In the genomic region with DNA sequence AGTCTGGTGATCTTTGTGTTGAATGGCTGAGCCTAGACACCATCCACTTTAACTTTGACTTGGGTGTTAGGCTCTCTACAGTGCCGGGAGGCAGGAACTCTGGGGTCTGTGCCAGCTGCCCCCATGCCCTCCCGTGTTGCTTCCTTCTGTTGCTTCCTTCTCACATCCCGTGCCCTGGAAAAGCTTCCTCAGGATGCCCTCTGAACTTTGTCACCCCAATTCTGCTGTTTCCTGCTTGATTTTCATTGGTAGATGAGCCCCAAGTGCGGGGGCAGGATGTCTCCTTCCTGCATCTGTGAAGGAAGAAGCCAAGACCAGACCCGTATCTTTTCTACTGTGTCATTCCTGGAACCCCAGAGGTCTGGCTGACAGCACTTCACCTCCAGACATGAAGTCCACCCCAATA, we compare ENCODE assay signal across 8 mouse cellular contexts. TPM values are rescaled to one million over a fixed set of nuclear protein-coding genes. Genes with fewer than 3 reads are reported as not detected.
A peak's percentile ranks its signal among the peaks of the same experiment; 100 is the strongest.
DNase-seq lines count a peak whose midpoint lies in the region; ATAC-seq and TF ChIP-seq lines count a peak whose summit lies in the region.

No protein-coding gene starts in this region.

- H3K27me3 ChIP-seq in liver, adult 2 months (ENCODE audit: control insufficient read depth, insufficient read depth, low read length): no peaks in the 10 kb centered on the region
- H3K27me3 ChIP-seq in embryonic facial prominence, embryonic 12.5 days: no peaks in the 10 kb centered on the region
- H3K27me3 ChIP-seq in small intestine, adult 2 months (ENCODE audit: control insufficient read depth, insufficient read depth, low read length): no peaks in the 10 kb centered on the region

- H3K79me2 ChIP-seq in liver, adult 2 months (ENCODE audit: control insufficient read depth, insufficient read depth, low read length): no peaks in the 10 kb centered on the region

- TF ChIP-seq CTCF in liver, adult 2 months (IDR thresholded peaks at IDR 0.05; ENCODE audit: low read depth, low read length): no peak
- no peak for TF ChIP-seq CTCF in small intestine, adult 2 months (IDR thresholded peaks at IDR 0.05; ENCODE audit: extremely low read depth, insufficient read length, insufficient replicate concordance, low read depth, low read length)

- peak overlapping the region; percentile 2; the same call in 1 of the 2 replicates for H3K9ac ChIP-seq in liver, adult 2 months (ENCODE audit: low read depth, low read length)
- H3K9ac ChIP-seq in embryonic facial prominence, embryonic 12.5 days: peak overlapping the region; percentile 12; the same call in 1 of the 2 replicates

- H3K4me1 ChIP-seq in liver, adult 2 months (ENCODE audit: control insufficient read depth, insufficient read depth, low read length): peaks cover 3% of the 10 kb centered on the region; the same call in 1 of the 2 replicates
- H3K4me1 ChIP-seq in embryonic facial prominence, embryonic 12.5 days: peaks cover 28% of the 10 kb centered on the region
- H3K4me1 ChIP-seq in small intestine, adult 2 months (ENCODE audit: control insufficient read depth, insufficient read depth, insufficient read length, low read length): no peaks in the 10 kb centered on the region

- peak; percentile 46 for DNase-seq in liver, adult 2 months (ENCODE audit: extremely low read depth, low read depth, low spot score)
- no peak for DNase-seq in liver
- peak; percentile 78 for DNase-seq in kidney, adult 9 months
- DNase-seq in ovary, postnatal 10 days (ENCODE audit: low spot score): no peak
- DNase-seq in layer of hippocampus, adult 8-10 months (ENCODE audit: low spot score in 2 of 2): no peak
- no peak for DNase-seq in retina, postnatal 1 day

- 64% methylated on average over 5 of the region's 5 CpGs for WGBS in liver, adult 2 months
- WGBS in embryonic facial prominence, embryonic 12.5 days: 61% methylated on average over 5 of the region's 5 CpGs
- 34% methylated on average over 5 of the region's 5 CpGs for WGBS in small intestine, adult 2 months

- no peak overlapping the region for H3K4me3 ChIP-seq in liver, adult 2 months (ENCODE audit: insufficient read depth, low read depth, low read length)
- H3K4me3 ChIP-seq in embryonic facial prominence, embryonic 12.5 days: no peak overlapping the region
- H3K4me3 ChIP-seq in small intestine, adult 2 months (ENCODE audit: low read depth, low read length): peak overlapping the region; percentile 20; the same call in 1 of the 2 replicates

- no peaks in the 10 kb centered on the region for H3K9me3 ChIP-seq in embryonic facial prominence, embryonic 12.5 days

- no peak for ATAC-seq in embryonic facial prominence, embryonic 12.5 days (ENCODE audit: insufficient number of reproducible peaks, insufficient read depth, low FRiP score, low TSS enrichment)

- H3K36me3 ChIP-seq in liver, adult 2 months (ENCODE audit: control insufficient read depth, insufficient read depth, low read length): no peaks in the 10 kb centered on the region
- H3K36me3 ChIP-seq in embryonic facial prominence, embryonic 12.5 days: no peaks in the 10 kb centered on the region
- no peaks in the 10 kb centered on the region for H3K36me3 ChIP-seq in small intestine, adult 2 months (ENCODE audit: control insufficient read depth, insufficient read depth, low read length)

- peak overlapping the region; percentile 55 for H3K27ac ChIP-seq in liver, adult 2 months (replicated peaks; ENCODE audit: insufficient read depth, low read depth, low read length)
- H3K27ac ChIP-seq in embryonic facial prominence, embryonic 12.5 days: no peak overlapping the region
- H3K27ac ChIP-seq in small intestine, adult 2 months (ENCODE audit: insufficient read depth, low read depth, low read length): no peak overlapping the region

- no peak for TF ChIP-seq POLR2A in liver, adult 2 months (IDR thresholded peaks at IDR 0.05; ENCODE audit: extremely low read depth, insufficient read depth, low read length)
- no peak for TF ChIP-seq POLR2A in small intestine, adult 2 months (IDR thresholded peaks at IDR 0.05; ENCODE audit: low read depth, low read length)

- H3K4me2 ChIP-seq in embryonic facial prominence, embryonic 12.5 days (replicated peaks): no peak overlapping the region

RNA-seq across cellular contexts. Expression of a gene that starts 41.4 kb away (rescaled TPM):
- 0.46 TPM in 1 of 2 replicates, not detected in the other for total RNA-seq in liver, adult 2 months (2014; rRNA removed)
- polyA plus RNA-seq in liver, adult 2 months (2012; rRNA removed): not detected in 2 replicates
- 0.57 and 1.4 TPM in 2 replicates for polyA plus RNA-seq in embryonic facial prominence, embryonic 12.5 days (2016; fragmentation: Nextera tagmentation; extraction: Ambion mirVana)
- polyA plus RNA-seq in small intestine, adult 2 months (2012; rRNA removed): not detected in 2 replicates
- 10 to 100 TPM in 1 of 4 experiments, 1 to 10 TPM in 3; 3.4 to 11.0 (median 7.0) TPM for total RNA-seq in layer of hippocampus, adult 8-10 months (2022)

Comparison
In these comparisons a context has a peak if more than half of its experiments do, and no peak if none do; other contexts are left out.
1. DNase-seq: peak in liver, adult 2 months (single experiment) and kidney, adult 9 months (single experiment); none in liver (single experiment), ovary, postnatal 10 days (single experiment), layer of hippocampus, adult 8-10 months (0 of 2) and retina, postnatal 1 day (single experiment).